Mouse (Mus musculus) midbrain, embryonic 12.5 days (tissue): ENCODE measurements around the gene Vmn1r239-ps. TPM values are rescaled to one million over a fixed set of nuclear protein-coding genes. Genes with fewer than 3 reads are reported as not detected.
"Not testable (repeated sequence)": the region's sequence is repeated elsewhere in the genome, so short reads cannot be mapped to it uniquely, and the experiment has no call there.

Experiments
- ATAC-seq: fragments of 200-750 bp; cut with Nextera tagmentation; 2 replicates; pipeline ENCODE4 v1.8.0; 2017; ENCODE audit warnings: low read depth, moderate TSS enrichment, moderate library complexity; ENCODE audit not compliant: low FRiP score
- H3K27ac ChIP-seq: fragments of 300-500 bp; sonication (generic); replicated peaks from 2 replicates; pipeline ENCODE4 v1.5.1; 2016; ENCODE audit warnings: mild to moderate bottlenecking
- H3K27me3 ChIP-seq: fragments of 300-500 bp; sonication (generic); 2 replicates; pipeline ENCODE4 v1.6.1; 2016; ENCODE audit warnings: mild to moderate bottlenecking
- H3K36me3 ChIP-seq: fragments of 300-500 bp; sonication (generic); 2 replicates; pipeline ENCODE4 v1.6.1; 2016
- H3K4me1 ChIP-seq: fragments of 300-500 bp; sonication (generic); 2 replicates; pipeline ENCODE4 v1.6.1; 2016
- H3K4me2 ChIP-seq: fragments of 300-500 bp; sonication (generic); replicated peaks from 2 replicates; pipeline ENCODE4 v1.6.1; 2016; ENCODE audit warnings: mild to moderate bottlenecking, moderate library complexity
- H3K4me3 ChIP-seq: fragments of 300-500 bp; sonication (generic); 2 replicates; pipeline ENCODE4 v1.5.1; 2016; ENCODE audit warnings: mild to moderate bottlenecking
- H3K9ac ChIP-seq: fragments of 300-500 bp; sonication (generic); replicated peaks from 2 replicates; pipeline ENCODE4 v1.6.1; 2016; ENCODE audit warnings: mild to moderate bottlenecking, moderate library complexity
- H3K9me3 ChIP-seq: fragments of 300-500 bp; sonication (generic); 2 replicates; pipeline ENCODE4 v1.6.1; 2016; ENCODE audit warnings: mild to moderate bottlenecking
- whole genome bisulfite sequencing: fragments of 180-500 bp; shearing (Covaris S2); methylation state at CpG from one replicate; pipeline ENCODE4 v1.1.7; 2016; 5-methylcytosine and 5-hydroxymethylcytosine counted together
- polyA plus RNA-seq: library from polyadenylated mRNA; unstranded; fragments of >200 nt; fragmentation: Nextera tagmentation; extraction: Ambion mirVana; gene quantifications from 2 replicates; pipeline ENCODE4 v1.2.1, GENCODE M21; 2016

Gene Vmn1r239-ps
- polyA plus RNA-seq: not detected in 2 replicates

DNA sequence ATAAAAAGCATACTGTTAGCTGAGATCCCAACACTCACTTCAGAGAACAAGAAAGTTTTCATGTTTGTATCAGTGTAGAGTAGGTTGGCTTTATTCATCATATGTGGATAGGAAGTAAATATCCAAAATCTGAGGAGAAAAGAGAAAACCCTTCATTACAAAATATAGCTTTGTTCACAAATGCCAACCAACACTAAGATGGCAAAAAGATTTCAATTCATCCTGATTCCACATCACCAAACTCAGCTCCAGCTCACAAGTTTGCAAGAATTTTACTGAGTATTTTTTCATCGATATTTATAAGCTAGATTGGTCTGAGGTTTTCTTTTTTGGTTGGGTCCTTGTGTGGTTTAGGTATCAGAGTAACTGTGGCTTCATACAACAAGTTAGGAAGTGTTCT lies at the start of gene Vmn1r239-ps:
Vmn1r239-ps (minus strand) TSS at position 101 of the 400 bp plus-strand sequence.
- WGBS: 78% methylated on average over 1 of the region's 1 CpGs

DNA sequence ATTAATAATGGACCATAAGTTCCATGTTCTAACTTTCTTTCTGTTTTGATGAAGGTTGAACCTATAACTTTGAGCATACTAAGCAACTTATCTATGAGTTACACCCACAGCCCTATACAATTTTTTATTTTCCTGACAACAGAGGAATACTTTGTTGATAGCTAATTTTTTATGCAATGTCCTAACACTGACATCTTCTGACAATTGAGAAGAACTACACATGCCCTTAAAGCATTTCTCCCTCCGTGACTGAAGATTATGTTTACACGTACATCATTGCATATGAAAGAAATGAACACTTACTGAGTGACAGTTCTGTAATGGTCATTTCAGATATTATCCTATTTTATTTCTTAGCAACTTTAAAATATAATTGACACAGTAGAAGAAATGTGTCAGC lies 36.0 kb upstream of the Vmn1r239-ps start:
- no peaks in the 10 kb centered on the region for H3K36me3 ChIP-seq
- no peak overlapping the region for H3K4me3 ChIP-seq
- 67% methylated on average over 2 of the region's 2 CpGs for WGBS
- H3K9me3 ChIP-seq: no peaks in the 10 kb centered on the region
- ATAC-seq: no peak
- H3K4me2 ChIP-seq: no peak overlapping the region
- no peak overlapping the region for H3K27ac ChIP-seq
- H3K27me3 ChIP-seq: no peaks in the 10 kb centered on the region
- H3K4me1 ChIP-seq: no peaks in the 10 kb centered on the region
- H3K9ac ChIP-seq: no peak overlapping the region

More for the DNA sequence above, at the start of gene Vmn1r239-ps:
- not testable (repeated sequence) for H3K4me1 ChIP-seq, H3K27ac ChIP-seq, H3K4me2 ChIP-seq, H3K9me3 ChIP-seq, H3K27me3 ChIP-seq, ATAC-seq, H3K4me3 ChIP-seq, H3K9ac ChIP-seq, H3K36me3 ChIP-seq

DNA sequence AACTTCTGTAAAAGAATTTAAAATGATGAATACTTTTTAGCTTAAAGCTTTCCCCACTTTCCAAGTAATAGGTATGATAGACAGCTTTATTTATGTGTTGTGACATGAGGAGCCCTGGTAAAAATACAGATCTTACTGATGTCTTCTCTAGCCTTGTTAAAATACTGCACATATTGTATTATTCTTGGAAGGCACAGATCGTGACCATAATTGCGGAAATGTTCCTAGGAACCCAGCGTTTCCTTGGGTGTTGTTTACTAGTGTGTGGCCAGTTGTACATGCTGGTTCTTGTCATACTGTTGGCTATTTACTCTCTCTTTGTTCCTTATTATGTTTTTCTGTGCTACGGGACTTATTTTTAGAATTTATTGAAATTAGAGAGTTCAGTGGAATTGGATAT lies 10.1 kb downstream of the Vmn1r239-ps start:
- Histone ChIP-seq H3K9ac (no peak overlapping the region), H3K36me3 (no peaks in the 10 kb centered on the region), H3K4me3 (no peak overlapping the region), H3K9me3 (no peaks in the 10 kb centered on the region), H3K4me2 (no peak overlapping the region), H3K4me1 (no peaks in the 10 kb centered on the region), H3K27me3 (no peaks in the 10 kb centered on the region), H3K27ac (no peak overlapping the region)
- 81% methylated on average over 4 of the region's 4 CpGs for WGBS
- ATAC-seq: no peak

DNA sequence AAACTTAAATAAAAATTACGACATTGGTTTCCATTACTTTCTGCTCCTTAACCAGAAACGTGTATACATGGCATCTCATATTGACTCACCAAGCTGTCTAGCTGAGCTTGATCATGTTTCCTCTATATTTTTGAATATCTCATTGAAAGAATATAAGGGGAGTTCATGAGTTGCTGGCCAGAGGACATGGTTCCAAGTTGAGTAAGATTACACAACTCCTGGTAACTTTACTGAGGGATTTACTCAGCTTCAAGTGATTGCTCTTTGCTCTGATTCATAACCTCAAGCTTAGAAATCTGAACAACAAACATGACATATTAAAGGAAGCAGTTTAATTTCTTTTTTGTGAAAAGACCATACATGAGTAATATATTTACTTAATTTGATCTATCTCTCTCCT lies 18.1 kb downstream of the Vmn1r239-ps start:
- Histone ChIP-seq H3K36me3 (no peaks in the 10 kb centered on the region), H3K4me2 (no peak overlapping the region), H3K4me3 (no peak overlapping the region), H3K4me1 (no peaks in the 10 kb centered on the region), H3K9ac (no peak overlapping the region), H3K9me3 (no peaks in the 10 kb centered on the region), H3K27me3 (no peaks in the 10 kb centered on the region), H3K27ac (no peak overlapping the region)
- ATAC-seq: no peak
- 71% methylated on average over 2 of the region's 2 CpGs for WGBS

DNA sequence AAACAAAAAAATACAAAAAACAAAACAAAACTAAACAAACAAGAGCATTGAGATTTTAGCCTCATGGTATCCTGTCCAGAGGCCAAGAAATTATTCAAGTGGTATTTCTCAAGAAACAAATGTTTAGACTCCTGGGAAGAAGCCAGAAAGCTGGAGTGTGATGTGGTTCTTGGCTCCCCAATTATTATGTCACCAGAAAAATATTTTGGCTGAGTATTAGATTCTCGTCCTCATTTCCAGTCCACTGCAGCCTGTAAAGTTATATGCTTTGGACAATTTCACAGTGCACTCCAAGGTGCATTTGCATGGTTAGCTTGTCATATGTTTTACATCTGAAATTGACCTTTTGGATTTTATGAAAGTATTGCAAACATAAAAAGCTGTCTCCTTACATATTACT lies 23.8 kb downstream of the Vmn1r239-ps start:
- no peaks in the 10 kb centered on the region for H3K9me3 ChIP-seq
- H3K9ac ChIP-seq: no peak overlapping the region
- no peak overlapping the region for H3K27ac ChIP-seq
- no peaks in the 10 kb centered on the region for H3K27me3 ChIP-seq
- no peaks in the 10 kb centered on the region for H3K36me3 ChIP-seq
- ATAC-seq: no peak
- 64% methylated on average over 1 of the region's 1 CpGs for WGBS
- no peaks in the 10 kb centered on the region for H3K4me1 ChIP-seq
- H3K4me3 ChIP-seq: no peak overlapping the region
- no peak overlapping the region for H3K4me2 ChIP-seq

DNA sequence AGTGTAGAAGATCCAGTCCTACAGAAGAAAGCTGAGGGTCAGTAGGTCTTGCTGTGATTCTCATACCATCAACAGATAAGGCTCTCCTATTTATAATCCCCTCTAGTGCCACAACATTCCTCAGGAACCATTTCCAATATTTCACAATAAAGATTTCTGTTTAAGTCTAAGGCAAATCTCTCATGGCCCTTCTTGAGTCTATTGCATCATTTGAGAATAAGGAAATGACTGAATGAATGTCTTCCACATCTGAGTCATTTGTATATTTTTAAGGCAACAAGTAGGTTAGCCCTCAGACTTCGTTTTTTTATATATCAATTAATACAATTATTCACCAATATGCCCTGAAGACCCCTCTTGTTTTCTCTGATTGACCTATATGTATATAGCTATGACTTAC lies 24.4 kb downstream of the Vmn1r239-ps start, which contains the start of gene Il13ra2:
Il13ra2 (minus strand) TSS at position 64 of the 400 bp plus-strand sequence.
- H3K9me3 ChIP-seq: no peaks in the 10 kb centered on the region
- H3K27me3 ChIP-seq: no peaks in the 10 kb centered on the region
- H3K4me1 ChIP-seq: no peaks in the 10 kb centered on the region
- H3K27ac ChIP-seq: no peak within 1 kb of the TSS
- H3K4me2 ChIP-seq: no peak within 1 kb of the TSS
- no peaks in the 10 kb centered on the region for H3K36me3 ChIP-seq
- ATAC-seq: no peak
- no peak within 1 kb of the TSS for H3K4me3 ChIP-seq
- no peak within 1 kb of the TSS for H3K9ac ChIP-seq
- WGBS: 53% methylated on average over 1 of the region's 1 CpGs

Other genes starting within 250 kb of the Vmn1r239-ps start
- gene Il13ra2, start 24.5 kb downstream of the Vmn1r239-ps start, polyA plus RNA-seq: not detected in 2 replicates
- 12.3 and 13.1 TPM in 2 replicates for gene Lrch2, start 100.4 kb upstream of the Vmn1r239-ps start, polyA plus RNA-seq